Mouse (Mus musculus): ENCODE data around the gene Gm765.

DNA sequence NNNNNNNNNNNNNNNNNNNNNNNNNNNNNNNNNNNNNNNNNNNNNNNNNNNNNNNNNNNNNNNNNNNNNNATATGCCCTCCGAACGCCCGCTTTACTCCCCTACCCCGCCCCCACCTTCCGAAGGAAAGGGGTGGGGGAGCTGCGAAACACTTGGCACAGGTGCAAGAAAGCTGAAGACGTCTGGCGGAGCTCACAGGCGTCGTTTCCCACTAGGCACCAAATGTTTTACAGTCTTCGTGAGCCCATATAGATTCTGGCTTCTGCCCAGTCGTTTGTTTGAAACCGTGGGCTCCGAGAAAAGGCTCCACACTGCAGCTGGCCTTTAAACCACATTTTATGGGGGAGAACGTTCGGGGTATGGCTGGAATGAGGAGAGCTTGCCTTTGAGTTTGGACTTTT is 120.6 kb downstream of the Gm765 start:
- TF ChIP-seq CTCF (IDR thresholded peaks at IDR 0.05; ENCODE audit: borderline replicate concordance, control insufficient read depth, extremely low read depth, insufficient read depth, low read length, poor library complexity) (no peak), POLR2A (IDR thresholded peaks at IDR 0.05; ENCODE audit: control insufficient read depth, extremely low read depth, insufficient read depth, low read length, poor library complexity) (no peak)
